Mouse (Mus musculus) embryonic facial prominence, embryonic 11.5 days (tissue): ENCODE data around the gene Gm13283. TPM values are rescaled to one million over a fixed set of nuclear protein-coding genes. Genes with fewer than 3 reads are reported as not detected.
"Not testable (repeated sequence)": the region's sequence is repeated elsewhere in the genome, so short reads cannot be mapped to it uniquely, and the experiment has no call there.

Experiments used
- ATAC-seq: fragments of 200-750 bp; cut with Nextera tagmentation; replicated peaks from 2 replicates; pipeline ENCODE4 v1.8.0; 2017; ENCODE audit warnings: low read depth; ENCODE audit not compliant: insufficient number of reproducible peaks, low FRiP score, low TSS enrichment
- DNase-seq: peaks from one replicate; pipeline ENCODE4 v3.0.0-alpha.2; 2015; ENCODE audit warnings: low spot score
- H3K27ac ChIP-seq: fragments of 300-500 bp; sonication (generic); replicated peaks from 2 replicates; pipeline ENCODE4 v1.5.1; 2014; ENCODE audit warnings: mild to moderate bottlenecking, low read depth, low read length, control low read depth
- H3K27me3 ChIP-seq: fragments of 300-500 bp; sonication (generic); 2 replicates; pipeline ENCODE4 v1.6.1; 2014; ENCODE audit warnings: mild to moderate bottlenecking, low read length, moderate library complexity, mixed read lengths; ENCODE audit not compliant: control insufficient read depth, insufficient read depth
- H3K36me3 ChIP-seq: fragments of 300-500 bp; sonication (generic); replicated peaks from 2 replicates; pipeline ENCODE4 v1.6.1; 2014; ENCODE audit warnings: low read depth, mild to moderate bottlenecking, low read length, moderate library complexity, mixed read lengths; ENCODE audit not compliant: control insufficient read depth, insufficient read depth
- H3K4me1 ChIP-seq: fragments of 300-500 bp; sonication (generic); 2 replicates; pipeline ENCODE4 v1.6.1; 2014; ENCODE audit warnings: low read length, mixed read lengths; ENCODE audit not compliant: control insufficient read depth, insufficient read depth
- H3K4me2 ChIP-seq: fragments of 300-500 bp; sonication (generic); 2 replicates; pipeline ENCODE4 v1.6.1; 2014; ENCODE audit warnings: low read depth, mild to moderate bottlenecking, control low read depth, low read length, moderate library complexity
- H3K4me3 ChIP-seq: fragments of 300-500 bp; sonication (generic); 2 replicates; pipeline ENCODE4 v1.5.1; 2014; ENCODE audit warnings: low read depth, low read length, control low read depth
- H3K9ac ChIP-seq: fragments of 300-500 bp; sonication (generic); replicated peaks from 2 replicates; pipeline ENCODE4 v1.6.1; 2014; ENCODE audit warnings: mild to moderate bottlenecking, control low read depth, low read length
- H3K9me3 ChIP-seq: fragments of 300-500 bp; sonication (generic); replicated peaks from 2 replicates; pipeline ENCODE4 v1.6.1; 2016; ENCODE audit warnings: mild to moderate bottlenecking, low read length, inconsistent platforms, mixed read lengths; ENCODE audit not compliant: control insufficient read depth
- WGBS: fragments of 180-500 bp; shearing (Covaris S2); extraction: QIAGEN DNeasy Blood & Tissue Kit; methylation state at CpG from one replicate; pipeline ENCODE4 v1.1.7; 2014; 5-methylcytosine and 5-hydroxymethylcytosine counted together
- polyA plus RNA-seq: library from polyadenylated mRNA; unstranded; fragments of >200 nt; fragmentation: Nextera tagmentation; extraction: Ambion mirVana; gene quantifications from 2 replicates; pipeline ENCODE4 v1.2.1, GENCODE M21; 2014

The Gm13283 gene
- 0.20 and 0.28 TPM in 2 replicates for polyA plus RNA-seq

GRCm38 (mm10) chr4:88759610-88760268 is at the start of gene Gm13283:
TSS of gene Gm13283 (plus strand) at chr4:88760119.
- WGBS, result 26% methylated on average over 7 of the region's 14 CpGs
- not testable (repeated sequence) for DNase-seq, H3K27me3 ChIP-seq, H3K9me3 ChIP-seq, H3K36me3 ChIP-seq, ATAC-seq, H3K9ac ChIP-seq, H3K4me1 ChIP-seq, H3K27ac ChIP-seq
- H3K4me2 ChIP-seq, result peak within 1 kb of the TSS; percentile 46
- H3K4me3 ChIP-seq, result peak within 1 kb of the TSS; percentile 21

DNA sequence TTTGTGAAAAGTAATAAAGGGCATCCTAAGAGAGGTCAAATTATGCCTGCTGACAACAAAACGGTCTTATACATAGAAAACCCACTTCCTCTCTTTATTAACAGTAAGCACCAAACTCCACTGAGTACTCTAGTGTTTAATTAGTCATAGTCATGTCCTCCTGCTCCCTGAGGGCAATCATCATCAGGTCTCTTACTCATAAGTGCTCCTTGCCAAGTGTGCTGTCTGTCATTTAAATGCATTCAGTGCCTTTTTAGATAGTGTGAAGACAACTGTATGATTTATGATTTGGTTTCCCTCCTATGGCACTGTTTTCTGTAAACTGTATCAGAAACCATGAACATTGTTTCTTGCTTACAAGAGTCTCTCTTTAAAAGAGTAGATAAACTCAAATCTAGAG is 45.6 kb upstream of the Gm13283 start:
- H3K9ac ChIP-seq, result no peak overlapping the region
- H3K9me3 ChIP-seq, result no peaks in the 10 kb centered on the region
- 89% methylated on average over 1 of the region's 1 CpGs for WGBS
- no peaks in the 10 kb centered on the region; the same call in 1 of the 2 replicates for H3K36me3 ChIP-seq
- ATAC-seq (no peak), DNase-seq (no peak)
- H3K27ac ChIP-seq, result no peak overlapping the region
- no peaks in the 10 kb centered on the region for H3K4me1 ChIP-seq
- no peak overlapping the region for H3K4me3 ChIP-seq
- H3K27me3 ChIP-seq, result no peaks in the 10 kb centered on the region
- H3K4me2 ChIP-seq, result no peak overlapping the region

GRCm38 (mm10) chr4:88715059-88715458 is 44.9 kb upstream of the Gm13283 start:
- Histone ChIP-seq H3K4me3 (no peak overlapping the region), H3K27me3 (no peaks in the 10 kb centered on the region), H3K9me3 (no peaks in the 10 kb centered on the region), H3K9ac (no peak overlapping the region), H3K27ac (no peak overlapping the region), H3K36me3 (no peaks in the 10 kb centered on the region; the same call in 1 of the 2 replicates), H3K4me2 (no peak overlapping the region), H3K4me1 (no peaks in the 10 kb centered on the region)
- DNase-seq, result no peak
- ATAC-seq, result no peak

DNA sequence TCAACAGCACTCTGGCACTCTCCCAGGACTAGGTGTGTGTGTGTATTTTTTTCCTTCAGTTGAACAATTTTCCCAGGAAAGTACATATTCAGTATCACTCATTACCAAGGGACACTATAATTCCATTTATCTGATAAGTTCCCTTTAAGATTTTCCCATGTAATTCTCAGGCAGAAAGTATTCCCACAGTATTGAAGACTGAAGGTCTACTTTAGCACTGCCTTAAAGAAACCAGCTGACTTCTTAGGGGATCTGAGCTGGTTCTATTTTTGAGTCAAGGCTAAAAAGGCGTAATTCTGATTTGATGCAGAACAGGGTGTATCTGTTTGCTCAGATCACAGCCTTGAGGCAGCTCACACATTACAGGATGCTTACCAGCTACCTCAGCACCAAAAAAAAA is 41.2 kb upstream of the Gm13283 start:
- H3K4me2 ChIP-seq, result peak overlapping the region; percentile 43
- no peaks in the 10 kb centered on the region for H3K4me1 ChIP-seq
- H3K4me3 ChIP-seq, result peak overlapping the region; percentile 24
- no peak overlapping the region for H3K9ac ChIP-seq
- no peak for DNase-seq
- no peaks in the 10 kb centered on the region for H3K9me3 ChIP-seq
- WGBS, result 76% methylated on average over 1 of the region's 1 CpGs
- ATAC-seq, result no peak
- H3K27ac ChIP-seq, result no peak overlapping the region
- no peaks in the 10 kb centered on the region for H3K27me3 ChIP-seq
- H3K36me3 ChIP-seq, result no peaks in the 10 kb centered on the region; the same call in none of the 2 replicates

- Histone ChIP-seq H3K4me1 (no peaks in the 10 kb centered on the region), H3K27ac (peak within 1 kb of the TSS; percentile 94), H3K36me3 (no peaks in the 10 kb centered on the region; the same call in none of the 2 replicates), H3K9ac (peak within 1 kb of the TSS; percentile 99), H3K4me2 (peak within 1 kb of the TSS; percentile 33), H3K9me3 (no peaks in the 10 kb centered on the region), H3K4me3 (peak within 1 kb of the TSS; percentile 96), H3K27me3 (no peaks in the 10 kb centered on the region)
- DNase-seq (peak; percentile 98), ATAC-seq (peak; percentile 95)
- under 1% methylated on average over 77 of the region's 82 CpGs for WGBS
These were observed 37.9 kb upstream of the Gm13283 start, which contains the start of the genes Gm26566 and Klhl9 for GRCm38 (mm10) chr4:88721791-88722721. TSS of gene Gm26566 (plus strand) at chr4:88721805. TSS of gene Klhl9 (minus strand) at chr4:88722465.

GRCm38 (mm10) chr4:88723497-88724090 is 36.3 kb upstream of the Gm13283 start:
- WGBS, result 55% methylated on average over 8 of the region's 8 CpGs
- ATAC-seq, result no peak
- H3K4me3 ChIP-seq, result no peak overlapping the region

GRCm38 (mm10) chr4:88726727-88727126 is 33.2 kb upstream of the Gm13283 start:
- ATAC-seq (no peak), DNase-seq (no peak)
- Histone ChIP-seq H3K9me3 (no peaks in the 10 kb centered on the region), H3K4me3 (no peak overlapping the region), H3K4me1 (no peaks in the 10 kb centered on the region), H3K9ac (no peak overlapping the region), H3K27me3 (no peaks in the 10 kb centered on the region), H3K27ac (no peak overlapping the region), H3K36me3 (no peaks in the 10 kb centered on the region), H3K4me2 (no peak overlapping the region)
- 84% methylated on average over 6 of the region's 6 CpGs for WGBS

More at GRCm38 (mm10) chr4:88723497-88724090, 36.3 kb upstream of the Gm13283 start:
- H3K27me3 ChIP-seq, result no peaks in the 10 kb centered on the region
- H3K36me3 ChIP-seq, result no peaks in the 10 kb centered on the region; the same call in 1 of the 2 replicates
- no peak overlapping the region for H3K27ac ChIP-seq
- H3K9me3 ChIP-seq, result no peaks in the 10 kb centered on the region
- H3K4me1 ChIP-seq, result no peaks in the 10 kb centered on the region
- H3K9ac ChIP-seq, result no peak overlapping the region
- no peak overlapping the region for H3K4me2 ChIP-seq
- peak; percentile 34 for DNase-seq
